Mouse (Mus musculus): ENCODE measurements around the gene Ppp1r36.

The Ppp1r36 gene

GRCm38 (mm10) chr12:76417433-76417854 lies at the start of gene Ppp1r36:
TSS of gene Ppp1r36 (plus strand) at chr12:76417538.
- no peak for DNase-seq (ENCODE audit: low read depth, low spot score)

GRCm38 (mm10) chr12:76368201-76368789 lies 49.0 kb upstream of the Ppp1r36 start:
- DNase-seq (ENCODE audit: low read depth, low spot score) = peak; percentile 74

GRCm38 (mm10) chr12:76368790-76369205 lies 48.5 kb upstream of the Ppp1r36 start:
- DNase-seq (ENCODE audit: low read depth, low spot score) = peak; percentile 82

- peak; percentile 87 for DNase-seq (ENCODE audit: low read depth, low spot score)
Measured at GRCm38 (mm10) chr12:76369206-76369977, 47.9 kb upstream of the Ppp1r36 start, which contains the start of gene Zbtb25. TSS of gene Zbtb25 (minus strand) at chr12:76369602.

GRCm38 (mm10) chr12:76369978-76370830 lies 47.1 kb upstream of the Ppp1r36 start, which contains the start of gene Zbtb1:
TSS of gene Zbtb1 (plus strand) at chr12:76370266.
- peak; percentile 91 for DNase-seq (ENCODE audit: low read depth, low spot score)

GRCm38 (mm10) chr12:76370831-76371571 lies 46.3 kb upstream of the Ppp1r36 start:
- DNase-seq (ENCODE audit: low read depth, low spot score) = peak; percentile 91

GRCm38 (mm10) chr12:76372046-76372445 lies 45.3 kb upstream of the Ppp1r36 start:
- DNase-seq (ENCODE audit: low read depth, low spot score) = peak; percentile 73

GRCm38 (mm10) chr12:76372881-76373818 lies 44.2 kb upstream of the Ppp1r36 start:
- DNase-seq (ENCODE audit: low read depth, low spot score) = peak; percentile 85

GRCm38 (mm10) chr12:76373991-76374390 lies 43.3 kb upstream of the Ppp1r36 start:
- peak; percentile 50 for DNase-seq (ENCODE audit: low read depth, low spot score)

GRCm38 (mm10) chr12:76374911-76375310 lies 42.4 kb upstream of the Ppp1r36 start:
- DNase-seq (ENCODE audit: low read depth, low spot score) = no peak

- peak; percentile 68 for DNase-seq (ENCODE audit: low read depth, low spot score)
Measured at GRCm38 (mm10) chr12:76375506-76375905, 41.8 kb upstream of the Ppp1r36 start.

GRCm38 (mm10) chr12:76376649-76377048 lies 40.7 kb upstream of the Ppp1r36 start:
- peak; percentile 88 for DNase-seq (ENCODE audit: low read depth, low spot score)

- peak; percentile 83 for DNase-seq (ENCODE audit: low read depth, low spot score)
Measured at GRCm38 (mm10) chr12:76377059-76377458, 40.3 kb upstream of the Ppp1r36 start.

GRCm38 (mm10) chr12:76377726-76378125 lies 39.6 kb upstream of the Ppp1r36 start:
- DNase-seq (ENCODE audit: low read depth, low spot score) = no peak

- no peak for DNase-seq (ENCODE audit: low read depth, low spot score)
Measured at GRCm38 (mm10) chr12:76378556-76378955, 38.8 kb upstream of the Ppp1r36 start.

- no peak for DNase-seq (ENCODE audit: low read depth, low spot score)
Measured at GRCm38 (mm10) chr12:76380151-76380550, 37.2 kb upstream of the Ppp1r36 start.

- DNase-seq (ENCODE audit: low read depth, low spot score) = no peak
Measured at GRCm38 (mm10) chr12:76385342-76385741, 32.0 kb upstream of the Ppp1r36 start.

- DNase-seq (ENCODE audit: low read depth, low spot score) = no peak
Measured at GRCm38 (mm10) chr12:76388794-76389193, 28.5 kb upstream of the Ppp1r36 start.

GRCm38 (mm10) chr12:76391595-76392271 lies 25.6 kb upstream of the Ppp1r36 start:
- DNase-seq (ENCODE audit: low read depth, low spot score) = no peak

Measured in A20 (cell line).